Mouse (Mus musculus): Measurements from ENCODE around the gene Pet117.

Gene Pet117

GRCm38 (mm10) chr2:144381293-144381692 is 12.5 kb downstream of the Pet117 start:
- in situ Hi-C loops (cut with MboI; ENCODE audit: unreplicated experiment in 2 of 2): loop anchor here in 1 of 2 experiments (5.0 kb wide), 1 partner anchor 544 kb away; no protein-coding TSS in a partner anchor

GRCm38 (mm10) chr2:144381741-144382140 is 12.9 kb downstream of the Pet117 start:
- in situ Hi-C loops (cut with MboI; ENCODE audit: unreplicated experiment in 2 of 2): loop anchor here in 1 of 2 experiments (5.0 kb wide), 1 partner anchor 544 kb away; no protein-coding TSS in a partner anchor

DNA sequence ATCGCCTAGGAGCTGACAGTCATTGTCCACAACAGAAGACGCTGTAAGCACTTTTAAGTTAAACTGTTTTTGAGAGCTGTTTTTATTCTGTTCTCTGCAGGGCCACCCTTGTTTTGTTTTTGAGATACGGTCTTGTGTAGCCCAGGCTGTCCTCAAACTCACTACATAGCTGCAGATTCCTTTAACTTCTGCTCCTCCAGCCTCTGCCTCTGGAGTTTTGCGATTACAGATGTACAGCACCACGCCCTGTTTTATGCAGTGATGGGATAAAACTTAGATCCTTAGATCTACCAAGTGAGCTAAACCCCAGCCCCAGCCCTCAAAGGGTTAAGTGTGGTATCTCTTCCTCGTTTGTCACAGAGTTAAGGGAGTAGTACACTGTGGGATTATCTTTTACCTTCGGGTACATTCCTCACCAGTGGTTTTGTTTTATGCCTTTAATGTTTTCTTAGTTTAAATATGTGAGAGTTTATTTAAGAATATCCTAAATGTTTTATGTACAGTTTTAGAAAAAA is 13.9 kb downstream of the Pet117 start:
- in situ Hi-C loops (cut with MboI; ENCODE audit: unreplicated experiment in 2 of 2): loop anchor here in 1 of 2 experiments (5.0 kb wide), 1 partner anchor 545 kb away; no protein-coding TSS in a partner anchor

GRCm38 (mm10) chr2:144386296-144386695 is 17.5 kb downstream of the Pet117 start:
- in situ Hi-C loops (cut with MboI; ENCODE audit: unreplicated experiment in 2 of 2): no loop called here

GRCm38 (mm10) chr2:144388416-144388815 is 19.6 kb downstream of the Pet117 start:
- in situ Hi-C loops (cut with MboI; ENCODE audit: unreplicated experiment in 2 of 2): no loop called here

- in situ Hi-C loops (cut with MboI; ENCODE audit: unreplicated experiment in 2 of 2): no loop called here
These were observed 30.7 kb downstream of the Pet117 start for GRCm38 (mm10) chr2:144399531-144399930.

DNA sequence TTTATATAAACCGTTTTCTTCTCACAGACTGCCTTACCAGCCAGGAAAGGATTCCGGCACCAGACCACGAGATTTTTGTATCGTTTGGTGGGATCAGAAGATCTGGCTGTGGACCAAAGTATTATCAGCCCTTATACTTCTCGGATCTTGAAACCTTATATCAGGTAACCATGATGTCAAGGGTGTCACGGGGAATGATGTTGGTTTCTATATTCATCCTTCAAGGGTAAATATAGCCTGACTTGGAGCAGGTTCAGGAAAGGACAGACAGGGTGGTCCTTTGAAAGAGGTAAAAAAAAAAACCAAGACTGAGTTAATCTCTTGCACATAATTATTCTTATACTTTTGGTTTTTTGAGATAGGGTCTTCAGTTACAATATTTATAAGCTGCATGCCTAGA is 31.9 kb downstream of the Pet117 start:
- in situ Hi-C loops (cut with MboI; ENCODE audit: unreplicated experiment in 2 of 2): no loop called here

DNA sequence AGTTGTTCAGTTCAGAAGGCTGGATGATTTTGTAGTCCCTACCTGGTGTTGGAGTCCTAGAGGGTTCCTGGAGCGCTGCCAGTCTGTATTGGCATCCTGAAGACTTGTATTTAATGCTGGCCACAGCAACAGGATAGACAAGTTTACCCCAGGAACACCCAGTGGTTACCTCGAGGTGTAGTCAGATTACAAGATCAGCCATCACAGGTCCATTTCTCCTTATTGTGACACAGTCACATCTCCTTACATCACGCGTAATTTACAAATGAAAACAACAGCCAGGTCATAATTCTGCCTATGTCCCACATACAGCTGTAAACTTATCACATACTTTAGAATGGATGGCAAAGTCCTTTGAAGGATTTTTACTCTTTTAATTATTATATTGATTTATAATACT is 40.2 kb downstream of the Pet117 start:
- in situ Hi-C loops (cut with MboI; ENCODE audit: unreplicated experiment in 2 of 2): no loop called here

DNA sequence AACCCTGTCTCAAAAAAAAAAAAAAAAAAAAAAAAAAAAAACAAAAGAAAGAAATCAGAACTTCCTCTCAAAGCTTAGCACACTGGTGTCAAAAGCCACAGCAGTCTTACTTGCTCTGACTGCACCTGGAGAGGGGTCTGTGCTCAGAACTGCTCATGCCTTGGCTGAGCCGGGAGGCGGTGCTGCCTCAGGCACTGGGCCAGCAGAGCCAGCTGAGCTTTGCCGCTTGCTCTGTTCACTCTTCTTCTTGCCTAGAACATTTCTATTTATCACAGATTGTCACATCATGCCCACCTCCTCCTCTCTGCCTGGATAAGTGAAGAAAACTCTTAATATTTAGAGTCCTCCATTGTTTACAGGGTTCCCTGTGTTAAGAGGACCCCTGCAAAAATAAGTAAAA is 41.8 kb downstream of the Pet117 start:
- in situ Hi-C loops (cut with MboI; ENCODE audit: unreplicated experiment in 2 of 2): no loop called here

DNA sequence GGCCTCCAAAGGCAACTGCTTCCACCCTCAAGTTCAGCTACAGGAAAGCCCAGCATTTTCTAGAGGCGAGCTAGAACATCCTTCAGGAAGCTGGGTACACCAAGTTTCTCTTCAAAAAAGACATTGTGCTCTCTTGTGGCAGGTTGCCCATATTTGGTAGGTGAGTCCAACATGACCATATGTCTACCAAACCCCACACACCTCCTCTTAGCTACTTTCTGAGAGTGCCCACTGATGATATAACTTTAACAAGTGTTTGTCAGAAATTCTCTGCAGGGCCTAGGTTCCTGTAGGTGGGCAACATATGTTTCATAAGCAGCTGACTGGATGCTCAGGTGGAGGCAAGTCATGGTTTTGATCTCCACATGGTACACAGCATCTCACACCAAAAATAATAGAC is 45.9 kb downstream of the Pet117 start:
- in situ Hi-C loops (cut with MboI; ENCODE audit: unreplicated experiment in 2 of 2): no loop called here

DNA sequence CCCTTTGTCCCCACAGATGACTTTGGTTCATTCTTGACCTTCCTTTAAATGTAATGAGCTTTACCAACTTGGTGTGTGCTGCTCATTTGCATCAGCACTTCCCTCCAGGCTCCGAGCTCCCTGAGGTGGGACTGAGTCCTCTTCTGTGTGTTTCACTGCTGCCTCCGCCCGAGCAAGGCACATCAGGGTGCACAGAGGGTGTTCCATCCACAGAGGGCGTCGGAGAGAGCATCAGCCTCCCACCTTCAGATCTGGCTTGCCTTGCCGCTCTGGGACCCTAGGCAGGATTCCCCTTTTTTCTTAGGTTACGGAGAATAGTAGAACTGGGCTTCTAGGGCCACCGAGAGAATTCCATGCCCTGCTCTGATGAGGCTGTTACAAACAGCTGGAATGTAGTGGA is 48.1 kb downstream of the Pet117 start:
- in situ Hi-C loops (cut with MboI; ENCODE audit: unreplicated experiment in 2 of 2): no loop called here

DNA sequence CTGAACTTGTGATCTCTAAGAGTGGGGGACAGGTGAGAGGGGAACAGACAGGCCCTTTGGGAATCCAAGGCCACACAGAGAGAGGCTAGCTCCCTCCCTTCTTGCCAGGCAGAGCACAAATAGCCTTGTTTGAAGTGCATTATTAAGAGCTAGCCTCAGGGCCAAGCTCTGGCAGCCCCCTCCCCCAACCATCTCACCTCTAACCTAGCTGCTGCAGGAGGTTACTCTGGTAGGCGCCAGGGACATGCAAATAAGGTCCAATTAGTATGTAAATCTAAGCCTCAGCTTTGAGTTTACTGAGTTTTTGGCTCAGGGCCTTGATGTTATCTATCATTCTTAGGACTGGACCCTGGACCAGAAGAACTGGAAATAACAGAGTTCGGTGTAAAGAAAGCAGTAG is 49.3 kb downstream of the Pet117 start:
- in situ Hi-C loops (cut with MboI; ENCODE audit: unreplicated experiment in 2 of 2): no loop called here

DNA sequence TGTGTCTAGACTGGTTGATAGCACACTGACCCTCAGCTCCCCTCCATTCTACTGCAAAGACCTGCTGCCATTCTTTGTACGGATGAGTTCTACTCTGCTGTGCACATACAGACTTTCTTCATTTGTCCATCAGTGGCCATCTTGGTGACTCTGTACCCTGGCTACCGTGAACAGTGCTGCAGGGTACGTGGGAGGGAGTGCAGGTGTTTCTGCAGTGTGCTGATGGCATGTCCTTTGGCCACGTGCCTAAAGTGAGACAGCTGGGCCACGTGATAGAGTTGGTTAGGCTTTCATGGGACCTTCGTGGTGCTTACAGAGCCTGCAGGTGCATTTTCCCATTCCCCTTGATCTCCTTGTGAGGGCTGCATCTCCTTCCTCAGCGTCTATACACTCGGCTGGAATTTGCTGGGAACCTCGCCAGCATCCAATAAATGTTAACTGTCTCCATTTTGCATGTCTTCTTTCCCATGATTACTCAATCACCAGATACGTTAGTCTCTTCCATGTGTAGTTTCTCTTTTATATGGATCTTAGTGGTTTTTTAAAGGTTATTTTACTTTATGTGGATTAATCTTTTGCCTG is 53.4 kb downstream of the Pet117 start:
- in situ Hi-C loops (cut with MboI; ENCODE audit: unreplicated experiment in 2 of 2): no loop called here
